Mouse (Mus musculus): ENCODE data around the gene Bcar3. TPM values are rescaled to one million over a fixed set of nuclear protein-coding genes. Genes with fewer than 3 reads are reported as not detected.

Gene Bcar3
- total RNA-seq, 2 experiments from 2014 or later: 14.7 to 15.4 TPM

DNA sequence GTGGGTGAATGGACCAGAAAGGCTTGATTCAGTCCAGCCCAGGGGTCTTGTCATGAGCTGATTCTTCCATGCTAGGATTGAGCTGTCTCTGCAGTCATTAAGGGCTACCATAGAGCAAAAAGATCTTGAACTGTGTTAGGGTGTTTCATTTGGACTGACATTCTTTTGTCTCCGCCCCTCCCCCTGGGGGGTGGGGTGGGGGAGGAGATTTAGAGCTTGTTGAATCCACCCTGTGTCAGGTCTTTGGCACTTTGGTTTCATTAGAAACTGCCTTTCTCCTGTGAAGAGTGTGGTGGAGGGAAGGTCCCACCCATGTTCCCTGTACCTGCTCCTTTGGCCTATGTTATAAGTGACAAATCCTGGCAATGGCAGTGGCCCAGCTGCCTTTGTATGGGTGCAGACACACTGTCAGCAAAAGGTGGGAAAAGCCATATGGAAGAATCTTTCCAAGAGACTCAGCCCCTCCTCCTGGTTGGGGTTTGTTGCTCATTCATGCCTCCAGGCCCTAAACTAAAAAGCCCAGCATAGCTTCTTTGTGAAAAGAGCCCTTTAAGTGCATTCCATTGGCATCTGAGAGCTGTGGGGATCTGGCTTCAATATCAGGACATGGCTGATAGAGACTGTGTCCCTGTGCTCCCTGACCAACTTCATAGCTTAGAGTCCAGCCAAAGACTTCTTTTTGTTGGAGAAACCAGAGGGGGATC lies 194.3 kb downstream of the Bcar3 start:
- intact Hi-C loops (cut with DNase I): no loop called here
- DNase-seq (ENCODE audit: extremely low spot score in 1 of 2, low spot score in 2 of 2): no peak
- TF ChIP-seq CTCF (IDR thresholded peaks at IDR 0.05): no peak
- Histone ChIP-seq H3K4me3 (no peak overlapping the region), H3K27ac (peak overlapping the region; percentile 52)

DNA sequence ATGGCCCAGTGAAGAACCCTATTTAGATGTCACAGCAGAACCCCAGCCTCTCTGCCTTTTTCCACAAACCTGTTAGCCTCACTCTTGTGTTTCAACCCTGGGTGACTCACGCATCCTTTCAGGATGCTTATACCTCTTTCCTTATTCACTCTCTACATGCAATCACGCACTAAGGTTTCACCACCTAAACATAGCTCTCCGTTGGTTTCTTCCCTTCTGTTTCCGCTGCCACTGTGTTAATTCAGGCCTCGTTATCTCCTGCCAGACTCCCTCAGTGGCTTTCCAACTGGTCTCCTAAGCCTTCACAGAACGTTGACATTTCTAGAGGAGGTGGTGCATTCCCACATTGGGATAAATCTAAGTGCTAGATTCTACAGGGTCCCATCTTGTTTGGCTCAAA lies 196.6 kb downstream of the Bcar3 start:
- no peak for TF ChIP-seq CTCF (IDR thresholded peaks at IDR 0.05)
- peak in 1 of 2 experiments; percentile 54 for DNase-seq (ENCODE audit: extremely low spot score in 1 of 2, low spot score in 2 of 2)
- Histone ChIP-seq H3K27ac (peak overlapping the region; percentile 87), H3K4me3 (no peak overlapping the region)
- intact Hi-C loops (cut with DNase I): loop anchor here (2.0 kb wide), 1 partner anchor 16 kb away; no protein-coding TSS in a partner anchor

DNA sequence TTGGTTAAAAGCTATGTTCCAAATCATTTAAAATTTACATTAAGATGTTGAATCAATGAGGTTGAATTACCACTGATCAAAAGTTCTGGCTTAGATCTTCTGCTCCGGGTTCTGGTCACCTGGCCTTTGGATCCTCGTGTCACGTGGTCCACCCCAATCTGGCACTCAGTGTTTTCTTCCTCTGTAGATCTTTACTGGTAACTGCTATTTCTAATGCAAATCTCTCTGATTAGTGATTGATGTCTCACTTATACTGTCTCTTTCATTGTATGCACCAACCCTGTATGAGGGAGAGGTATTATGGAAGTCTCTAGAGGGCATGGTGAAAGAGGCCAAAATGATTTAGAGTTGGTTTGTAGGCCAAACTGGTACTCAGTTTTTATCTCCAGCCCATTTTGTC lies 198.1 kb downstream of the Bcar3 start:
- Histone ChIP-seq H3K4me3 (no peak overlapping the region), H3K27ac (peak overlapping the region; percentile 81)
- no peak for TF ChIP-seq CTCF (IDR thresholded peaks at IDR 0.05)
- DNase-seq (ENCODE audit: extremely low spot score in 1 of 2, low spot score in 2 of 2): no peak
- intact Hi-C loops (cut with DNase I): no loop called here

DNA sequence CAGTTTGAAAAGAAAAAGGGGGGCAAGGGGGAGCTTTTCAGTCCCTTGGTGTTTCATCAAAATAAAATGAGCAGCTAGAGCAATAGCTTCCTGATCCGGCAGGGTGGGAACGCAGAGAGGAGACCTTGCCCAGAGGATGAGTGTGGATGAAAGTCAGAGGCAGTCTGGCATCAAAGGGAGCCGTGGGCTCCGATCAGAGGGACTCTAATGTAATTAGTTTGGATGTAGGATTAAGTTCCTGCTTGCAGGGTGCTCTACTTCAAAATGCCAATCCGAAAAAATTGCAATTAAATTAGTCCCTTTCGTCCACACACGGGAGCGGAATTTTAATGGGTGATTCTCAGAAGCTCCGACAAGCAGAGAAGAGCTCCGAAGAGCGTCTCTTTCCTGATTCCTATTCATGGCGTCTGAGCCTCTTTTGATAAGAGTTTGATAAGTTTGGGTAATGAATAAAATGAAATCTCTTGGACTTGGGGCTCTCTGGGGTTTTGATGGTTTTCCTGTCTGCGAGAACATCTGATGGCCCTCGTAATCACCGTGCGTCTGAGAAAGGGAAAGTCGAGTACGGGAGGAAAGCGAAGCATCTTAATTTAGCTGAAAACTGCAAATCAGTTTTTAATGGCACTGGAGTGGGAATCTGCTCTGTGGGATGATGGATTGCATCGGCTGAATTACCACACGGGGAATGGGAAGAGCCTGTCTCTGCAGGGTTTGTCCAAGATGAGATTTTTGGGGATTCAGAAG lies 199.1 kb downstream of the Bcar3 start:
- TF ChIP-seq CTCF (IDR thresholded peaks at IDR 0.05): no peak
- Histone ChIP-seq H3K4me3 (peak overlapping the region; percentile 23), H3K27ac (peak overlapping the region; percentile 81)
- DNase-seq (ENCODE audit: extremely low spot score in 1 of 2, low spot score in 2 of 2): no peak
- intact Hi-C loops (cut with DNase I): no loop called here

DNA sequence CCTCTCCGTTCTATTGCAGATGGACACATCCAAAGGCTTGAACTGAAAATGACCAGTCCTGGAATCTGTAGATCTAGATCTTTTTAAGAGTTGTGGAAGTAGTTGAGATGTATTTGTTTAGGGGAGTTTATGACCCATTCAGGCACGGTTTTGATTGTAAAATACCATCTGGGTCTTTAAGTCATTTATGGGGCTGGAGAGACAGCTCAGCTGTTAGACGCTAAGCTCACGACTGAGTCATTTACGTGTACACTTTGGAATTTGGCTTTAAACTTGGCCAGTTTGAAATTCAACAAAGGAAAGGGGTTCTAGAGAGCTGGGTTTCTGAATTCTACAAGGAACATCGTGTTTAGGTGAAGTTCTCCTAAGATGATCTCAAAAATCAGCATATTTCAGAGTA lies 200.8 kb downstream of the Bcar3 start:
- intact Hi-C loops (cut with DNase I): no loop called here
- Histone ChIP-seq H3K4me3 (no peak overlapping the region), H3K27ac (no peak overlapping the region)
- DNase-seq (ENCODE audit: extremely low spot score in 1 of 2, low spot score in 2 of 2): no peak
- no peak for TF ChIP-seq CTCF (IDR thresholded peaks at IDR 0.05)

DNA sequence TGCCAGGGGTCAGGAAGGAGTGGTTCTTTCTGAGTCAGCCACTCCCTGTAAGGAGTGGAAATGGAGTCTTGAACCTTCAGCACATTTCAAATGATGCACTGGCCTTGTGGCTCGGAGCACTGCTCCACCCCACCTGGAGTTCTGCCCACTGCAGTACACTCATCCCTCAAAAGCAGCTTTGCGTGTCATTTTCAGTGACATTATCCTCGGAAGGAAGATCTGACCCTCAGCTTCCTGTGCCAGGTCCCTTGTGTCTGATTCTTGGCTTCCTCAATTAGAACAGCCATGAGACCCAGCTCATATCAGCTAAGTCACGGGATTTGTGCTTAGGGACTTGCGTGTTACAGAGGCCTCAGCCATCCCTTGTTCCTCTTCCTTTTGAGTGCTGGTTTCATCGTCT lies 203.9 kb downstream of the Bcar3 start:
- TF ChIP-seq CTCF (IDR thresholded peaks at IDR 0.05): no peak

DNA sequence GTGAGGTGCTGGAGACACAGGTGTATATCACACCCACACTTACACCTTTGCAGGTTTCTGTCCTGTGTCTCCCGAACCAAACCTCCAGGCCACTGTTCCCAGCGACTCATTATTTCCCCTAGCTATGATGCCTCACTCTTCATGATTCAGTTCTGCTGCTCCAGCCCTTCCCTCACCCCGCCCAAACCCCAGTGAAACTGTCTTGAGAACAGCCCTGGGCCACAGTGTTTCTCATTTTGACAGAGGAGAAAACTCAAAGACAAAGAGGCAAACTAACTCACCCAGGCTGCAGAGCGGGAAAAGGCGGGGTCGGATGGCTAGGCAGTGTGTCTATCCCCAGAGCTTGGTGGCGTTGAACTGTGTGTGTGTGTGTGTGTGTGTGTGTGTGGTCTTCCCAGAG lies 204.6 kb downstream of the Bcar3 start:
- no peak for DNase-seq (ENCODE audit: extremely low spot score in 1 of 2, low spot score in 2 of 2)
- intact Hi-C loops (cut with DNase I): no loop called here
- Histone ChIP-seq H3K27ac (no peak overlapping the region), H3K4me3 (no peak overlapping the region)
- no peak for TF ChIP-seq CTCF (IDR thresholded peaks at IDR 0.05)

More for the DNA sequence above, 203.9 kb downstream of the Bcar3 start:
- DNase-seq (ENCODE audit: extremely low spot score in 1 of 2, low spot score in 2 of 2): no peak
- Histone ChIP-seq H3K4me3 (no peak overlapping the region), H3K27ac (no peak overlapping the region)
- intact Hi-C loops (cut with DNase I): no loop called here

DNA sequence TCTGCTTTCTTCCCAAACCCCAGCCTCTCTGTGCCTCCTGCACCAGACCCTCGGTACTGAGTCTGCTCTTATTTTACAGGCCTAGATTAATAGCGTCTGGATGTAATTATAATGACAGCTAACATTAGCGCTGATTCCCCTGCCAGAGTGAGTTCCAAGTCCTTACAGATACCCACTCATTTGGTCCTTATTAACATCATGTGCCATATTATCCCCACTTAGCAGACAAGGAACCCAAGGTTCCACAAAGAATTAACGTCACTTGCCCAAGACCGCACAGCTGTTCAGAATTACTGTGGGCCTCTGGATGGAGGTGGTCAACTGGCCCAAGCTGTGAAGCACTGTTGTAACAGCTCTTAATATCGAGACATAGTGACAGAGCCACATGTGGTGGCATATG lies 205.7 kb downstream of the Bcar3 start:
- H3K4me3 ChIP-seq: no peak overlapping the region
- TF ChIP-seq CTCF (IDR thresholded peaks at IDR 0.05): no peak
- DNase-seq (ENCODE audit: extremely low spot score in 1 of 2, low spot score in 2 of 2): no peak
- intact Hi-C loops (cut with DNase I): no loop called here
- H3K27ac ChIP-seq: no peak overlapping the region

DNA sequence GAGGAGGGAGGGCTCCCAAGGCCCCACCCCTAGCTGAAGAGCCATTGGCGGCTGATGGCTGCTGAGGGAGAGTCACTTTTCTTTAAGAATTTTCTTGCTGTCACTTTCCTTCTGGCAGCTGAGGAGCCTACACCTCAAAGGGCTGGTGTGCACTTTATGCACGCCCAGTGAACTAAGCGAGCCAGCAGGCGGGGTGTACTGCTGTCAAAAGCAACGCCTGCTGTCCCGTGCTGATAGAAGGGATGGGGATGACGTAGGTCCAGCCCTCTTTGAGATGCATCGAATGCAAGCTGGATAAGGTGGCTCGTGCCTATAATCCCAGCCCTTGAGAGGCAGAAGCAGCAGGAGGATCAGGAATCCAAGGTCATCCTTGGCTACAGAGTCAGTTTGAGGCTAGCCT lies 207.0 kb downstream of the Bcar3 start:
- H3K4me3 ChIP-seq: no peak overlapping the region
- intact Hi-C loops (cut with DNase I): no loop called here
- no peak for TF ChIP-seq CTCF (IDR thresholded peaks at IDR 0.05)
- H3K27ac ChIP-seq: no peak overlapping the region
- DNase-seq (ENCODE audit: extremely low spot score in 1 of 2, low spot score in 2 of 2): no peak

DNA sequence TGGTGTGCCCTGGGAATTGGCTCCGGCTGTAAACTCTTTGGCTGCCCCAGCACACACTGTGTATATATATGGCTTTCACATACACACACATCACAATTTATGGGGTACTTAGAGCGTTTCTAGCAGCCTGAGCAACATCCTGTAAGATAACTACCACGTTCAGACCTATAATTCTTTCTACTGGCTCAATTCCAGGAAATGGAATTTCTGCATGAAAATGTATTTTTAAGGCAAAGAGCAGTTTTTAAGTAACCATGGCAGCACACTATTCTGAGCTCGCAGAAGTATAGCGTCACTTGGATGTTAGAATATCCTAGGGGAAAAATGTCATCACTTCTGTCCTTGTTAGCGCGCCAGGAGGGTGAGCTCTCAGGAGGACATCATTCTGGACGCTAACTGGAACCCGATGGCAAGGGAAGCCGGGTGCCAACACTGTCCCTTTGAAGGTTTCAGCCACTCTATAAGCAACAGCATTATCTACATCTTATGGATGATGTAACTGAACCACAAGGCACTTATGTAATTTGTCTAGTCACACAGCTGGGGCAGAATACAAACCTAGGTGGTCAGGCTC lies 212.5 kb downstream of the Bcar3 start:
- TF ChIP-seq CTCF (IDR thresholded peaks at IDR 0.05): no peak
- intact Hi-C loops (cut with DNase I): loop anchor here (2.0 kb wide), 1 partner anchor 16 kb away; no protein-coding TSS in a partner anchor
- peak in 1 of 2 experiments; percentile 49 for DNase-seq (ENCODE audit: extremely low spot score in 1 of 2, low spot score in 2 of 2)
- no peak overlapping the region for H3K4me3 ChIP-seq
- H3K27ac ChIP-seq: peak overlapping the region; percentile 96

DNA sequence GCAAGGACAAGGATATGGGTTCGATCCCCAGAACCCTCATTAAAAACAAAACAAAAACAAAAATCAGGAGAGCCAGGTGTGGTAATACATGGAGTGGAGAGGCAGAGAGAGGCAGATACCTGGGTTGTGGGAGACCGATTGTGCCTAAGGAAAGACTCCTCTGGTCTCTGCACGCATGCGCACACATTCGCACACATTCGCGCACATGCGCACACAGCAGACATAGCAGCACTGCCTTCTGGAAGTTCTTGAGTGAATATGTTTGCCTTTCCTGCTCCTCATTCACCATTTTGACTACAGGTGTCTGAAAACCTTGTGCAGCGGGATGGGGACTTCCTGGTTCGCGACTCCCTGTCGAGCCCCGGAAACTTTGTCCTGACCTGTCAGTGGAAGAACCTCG lies 213.9 kb downstream of the Bcar3 start:
- no peak for DNase-seq (ENCODE audit: extremely low spot score in 1 of 2, low spot score in 2 of 2)

DNA sequence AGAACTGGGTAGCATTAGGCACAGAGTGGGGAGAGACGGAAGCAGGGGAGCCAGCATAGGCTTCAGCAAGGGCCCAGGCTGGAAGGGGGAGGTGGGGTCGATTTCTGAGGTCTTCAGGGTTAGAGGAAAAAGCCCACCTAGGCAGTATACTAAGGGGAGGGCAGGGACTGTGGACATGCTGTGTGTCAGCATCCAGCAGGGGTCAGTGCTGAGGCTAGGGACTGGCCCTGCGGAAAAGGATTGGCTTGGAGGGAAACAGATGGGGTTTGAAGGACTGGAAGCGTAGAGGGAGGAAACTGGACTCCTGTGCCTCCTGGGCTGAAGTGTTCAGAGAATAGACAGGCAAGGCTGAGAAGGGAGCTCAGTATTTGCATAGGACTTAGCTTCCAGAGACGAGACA lies 215.1 kb downstream of the Bcar3 start:
- H3K27ac ChIP-seq: peak overlapping the region; percentile 38; the same call in 1 of the 2 replicates
- no peak overlapping the region for H3K4me3 ChIP-seq
- peak in 1 of 2 experiments; percentile 64 for DNase-seq (ENCODE audit: extremely low spot score in 1 of 2, low spot score in 2 of 2)
- intact Hi-C loops (cut with DNase I): loop anchor here (2.0 kb wide), 1 partner anchor 130 kb away; no protein-coding TSS in a partner anchor
- peak; percentile 75 for TF ChIP-seq CTCF (IDR thresholded peaks at IDR 0.05)

More for the DNA sequence above, 213.9 kb downstream of the Bcar3 start:
- no peak for TF ChIP-seq CTCF (IDR thresholded peaks at IDR 0.05)
- H3K27ac ChIP-seq: peak overlapping the region; percentile 69
- no peak overlapping the region for H3K4me3 ChIP-seq
- intact Hi-C loops (cut with DNase I): loop anchor here (2.0 kb wide), 2 partner anchors 17 to 131 kb away; no protein-coding TSS in a partner anchor
